Mouse (Mus musculus): ENCODE measurements around the gene Fam189a1.

Fam189a1 gene

GRCm38 (mm10) chr7:64821081-64821480 is 335.3 kb downstream of the Fam189a1 start:
- DNase-seq (ENCODE audit: low spot score in 2 of 2): no peak

- DNase-seq (ENCODE audit: low spot score in 2 of 2): no peak
Measured at GRCm38 (mm10) chr7:64819683-64820082, 336.7 kb downstream of the Fam189a1 start.

GRCm38 (mm10) chr7:64808876-64809275 is 347.5 kb downstream of the Fam189a1 start:
- no peak for DNase-seq (ENCODE audit: low spot score in 2 of 2)

DNA sequence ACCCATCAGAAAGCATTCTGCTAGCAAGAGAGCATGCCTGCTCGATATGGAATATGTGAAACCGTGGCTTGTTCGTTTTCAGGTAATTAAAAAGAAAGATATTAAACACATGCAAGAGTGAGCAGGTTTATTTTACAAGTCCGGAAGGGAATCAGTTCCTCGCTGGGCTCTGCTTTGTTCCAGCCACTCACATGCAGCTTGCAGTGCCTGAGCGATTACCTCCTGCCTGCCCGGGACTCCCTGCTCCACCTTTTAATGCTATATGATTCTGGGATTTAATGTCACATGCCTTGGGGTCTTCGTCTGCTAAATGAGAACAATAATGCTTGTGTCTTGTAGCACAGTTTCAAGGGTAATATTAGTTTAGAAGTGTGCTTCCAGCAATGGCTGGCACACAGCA is 351.3 kb downstream of the Fam189a1 start:
- DNase-seq (ENCODE audit: low spot score in 2 of 2): no peak

DNA sequence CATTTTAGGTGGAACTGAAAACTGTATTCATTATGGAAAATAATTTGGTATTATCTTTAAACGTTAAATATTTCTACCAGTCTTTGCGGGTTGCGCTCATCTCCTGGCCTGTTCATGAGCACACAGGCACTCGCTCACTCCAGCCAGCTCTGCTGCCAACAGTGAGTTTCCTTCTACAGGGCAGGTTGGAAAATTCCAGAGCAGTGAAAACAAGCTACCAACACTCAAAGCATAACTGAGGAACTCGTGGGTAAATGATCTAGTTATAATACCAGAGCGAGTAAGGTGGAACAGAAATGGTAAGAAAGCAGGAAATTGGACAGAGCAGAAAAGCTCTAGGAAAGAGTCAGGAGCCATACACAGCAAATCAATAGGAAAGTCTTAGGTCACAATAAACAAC is 360.8 kb downstream of the Fam189a1 start:
- DNase-seq (ENCODE audit: low spot score in 2 of 2): no peak

- DNase-seq (ENCODE audit: low spot score in 2 of 2): no peak
Measured at GRCm38 (mm10) chr7:64792031-64792430, 364.3 kb downstream of the Fam189a1 start.

DNA sequence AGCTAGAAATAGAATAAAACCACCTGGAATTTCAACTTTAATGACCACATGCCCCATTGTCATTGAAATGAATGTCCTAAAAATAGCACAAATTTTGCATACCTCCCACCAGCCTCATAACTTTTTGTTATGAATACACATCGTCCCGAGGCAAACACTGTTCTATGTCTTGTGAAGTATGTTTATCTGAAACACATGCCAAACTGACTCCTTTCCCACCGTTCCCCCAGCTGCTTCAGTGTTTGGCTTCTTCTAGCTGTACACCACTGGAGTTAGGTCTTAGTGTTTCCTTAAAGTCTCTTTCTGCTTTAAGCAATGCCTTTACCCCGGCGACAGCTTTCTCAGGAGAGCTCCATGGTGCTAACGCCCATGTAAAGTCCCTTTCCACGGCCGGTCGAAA is 365.2 kb downstream of the Fam189a1 start:
- no peak for DNase-seq (ENCODE audit: low spot score in 2 of 2)

- DNase-seq (ENCODE audit: low spot score in 2 of 2): no peak
Measured at GRCm38 (mm10) chr7:64785040-64785439, 371.3 kb downstream of the Fam189a1 start.

- peak in 1 of 2 experiments; percentile 36 for DNase-seq (ENCODE audit: low spot score in 2 of 2)
Measured at GRCm38 (mm10) chr7:64779501-64779900, 376.9 kb downstream of the Fam189a1 start.

DNA sequence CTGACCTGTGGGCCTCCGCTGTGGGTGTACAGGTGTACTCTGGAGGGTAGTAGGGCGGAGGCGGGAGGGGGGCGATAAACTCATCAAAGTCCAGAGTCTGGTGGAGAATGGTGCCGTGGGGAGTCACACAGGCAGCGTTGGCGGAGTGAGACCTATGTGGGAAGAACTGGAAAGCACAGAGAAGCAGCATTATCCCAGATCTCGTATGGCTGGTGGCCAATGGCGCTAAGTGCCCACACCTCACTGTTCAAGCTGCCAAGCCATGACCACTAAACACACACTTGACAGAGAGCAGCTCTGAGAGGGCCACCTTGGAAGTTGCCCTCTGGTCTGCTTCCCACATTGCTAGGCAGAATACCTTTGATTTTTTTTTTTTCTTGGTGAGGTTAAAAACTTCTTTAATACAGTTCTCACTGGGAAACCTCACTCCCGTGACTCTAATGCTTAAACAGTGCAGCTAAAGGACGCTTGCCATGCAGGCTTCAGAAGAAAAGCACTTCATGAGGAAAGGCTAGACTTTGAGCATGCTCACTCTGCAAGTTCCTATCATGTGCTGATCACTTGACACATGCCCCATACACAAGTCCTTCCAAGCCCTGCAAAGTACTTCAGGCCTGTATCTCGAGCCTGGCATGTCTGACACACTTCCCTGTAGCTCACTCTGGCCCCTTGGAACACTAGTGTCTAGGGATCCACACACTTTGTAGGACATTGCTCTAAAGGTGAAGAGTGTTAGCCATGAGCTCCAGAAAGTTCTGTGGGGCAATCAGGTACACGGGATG is 379.5 kb downstream of the Fam189a1 start:
- no peak for DNase-seq (ENCODE audit: low spot score in 2 of 2)

DNA sequence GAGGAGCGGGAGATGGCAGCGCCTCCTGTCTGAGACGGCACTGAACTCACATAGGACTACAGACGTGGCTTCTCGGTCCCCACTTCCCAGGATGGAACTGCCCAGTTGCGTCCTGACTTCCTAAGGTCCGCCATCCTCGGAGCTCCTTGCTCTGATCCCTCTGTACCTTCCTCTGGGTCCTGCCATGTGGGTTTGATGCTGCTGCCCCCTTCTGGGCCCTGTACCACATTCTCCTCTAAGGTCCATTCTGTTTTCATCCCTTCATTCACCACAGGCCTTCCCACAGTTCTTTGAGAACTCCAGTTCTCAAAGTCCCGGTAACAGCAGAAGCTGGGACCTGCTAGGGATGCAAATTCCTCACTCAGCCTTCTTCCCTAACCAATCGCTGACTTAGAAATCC is 382.9 kb downstream of the Fam189a1 start:
- DNase-seq (ENCODE audit: low spot score in 2 of 2): no peak

- DNase-seq (ENCODE audit: low spot score in 2 of 2): no peak
Measured at GRCm38 (mm10) chr7:64770779-64771390, 385.5 kb downstream of the Fam189a1 start.

- DNase-seq (ENCODE audit: low spot score in 2 of 2): no peak
Measured at GRCm38 (mm10) chr7:64769768-64770167, 386.6 kb downstream of the Fam189a1 start.

DNA sequence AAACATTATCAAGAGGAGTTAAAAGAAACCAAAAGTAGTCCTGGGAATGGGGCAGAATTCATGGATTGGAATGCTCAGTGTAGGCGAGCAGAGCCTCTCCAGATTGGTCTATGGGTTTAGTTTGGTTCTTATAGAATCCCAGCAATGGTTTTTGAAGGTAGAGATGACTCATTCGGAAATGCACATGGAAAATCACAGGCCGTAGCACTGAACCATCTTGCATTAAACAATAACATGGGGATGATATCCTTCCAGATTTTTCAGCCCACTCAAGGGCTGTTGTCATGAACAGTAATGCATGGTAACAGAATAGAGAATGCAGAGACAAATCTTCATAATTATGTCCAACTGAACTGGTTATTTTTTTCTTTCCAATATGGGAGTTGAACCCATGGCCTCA is 390.8 kb downstream of the Fam189a1 start:
- DNase-seq (ENCODE audit: low spot score in 2 of 2): no peak

GRCm38 (mm10) chr7:64755141-64755540 is 401.2 kb downstream of the Fam189a1 start:
- DNase-seq (ENCODE audit: low spot score in 2 of 2): no peak

DNA sequence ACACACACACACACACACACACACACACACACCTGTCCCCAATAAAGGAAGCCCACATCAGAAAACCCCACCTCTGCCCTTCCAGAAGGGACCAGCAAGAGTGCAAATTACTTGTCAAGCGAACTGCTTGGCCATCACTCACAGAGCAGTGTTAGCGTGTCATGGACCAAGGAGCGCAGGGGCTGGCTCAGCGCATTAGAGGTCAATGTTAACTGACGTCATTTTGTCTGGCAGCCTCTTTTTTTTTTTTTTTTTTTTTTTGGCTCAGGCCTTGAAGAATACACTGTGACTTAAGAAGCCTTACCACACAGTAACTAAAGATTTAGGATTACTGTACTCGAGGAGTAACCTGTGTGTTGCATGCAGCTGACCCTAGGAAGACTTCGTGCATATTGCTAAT is 402.2 kb downstream of the Fam189a1 start:
- DNase-seq (ENCODE audit: low spot score in 2 of 2): no peak

DNA sequence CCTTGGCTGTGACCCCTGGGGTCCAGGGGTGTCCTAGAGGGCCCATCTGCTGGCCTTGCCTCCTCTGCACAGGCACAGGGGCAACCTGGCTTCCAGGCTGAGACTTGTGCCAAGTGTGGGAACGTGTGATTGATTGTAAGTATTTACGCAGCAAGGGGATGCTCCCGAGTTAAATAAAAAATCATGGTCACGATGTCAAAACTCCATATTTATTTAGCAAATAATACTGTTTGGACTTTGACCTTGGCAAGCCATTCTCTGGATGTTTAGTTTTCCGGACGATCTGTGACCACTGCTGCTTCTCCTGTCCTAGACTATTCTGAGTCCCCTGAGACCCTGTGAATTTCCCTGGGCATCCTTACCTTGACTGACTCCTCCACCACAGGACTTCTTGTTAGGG is 402.7 kb downstream of the Fam189a1 start:
- no peak for DNase-seq (ENCODE audit: low spot score in 2 of 2)

DNA sequence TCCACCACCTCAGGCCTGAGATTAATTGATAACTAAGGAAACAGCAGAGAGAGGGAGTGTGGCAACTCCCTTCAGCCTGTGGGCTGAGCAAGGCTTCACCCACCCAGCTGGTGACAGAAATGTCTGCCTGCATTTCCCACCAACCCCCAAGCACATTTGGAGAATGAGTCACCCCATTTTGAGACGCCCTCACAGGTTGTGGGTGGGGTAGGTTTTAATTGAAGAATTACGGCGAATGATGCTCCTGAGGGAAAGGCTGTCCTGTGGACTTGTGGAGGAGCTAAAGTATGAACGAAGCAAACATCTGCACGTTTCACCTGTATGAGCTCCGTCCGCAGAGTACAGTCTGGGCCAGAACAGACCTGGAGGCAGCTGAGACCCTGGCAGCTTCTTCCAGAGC is 404.2 kb downstream of the Fam189a1 start:
- DNase-seq (ENCODE audit: low spot score in 2 of 2): no peak

DNA sequence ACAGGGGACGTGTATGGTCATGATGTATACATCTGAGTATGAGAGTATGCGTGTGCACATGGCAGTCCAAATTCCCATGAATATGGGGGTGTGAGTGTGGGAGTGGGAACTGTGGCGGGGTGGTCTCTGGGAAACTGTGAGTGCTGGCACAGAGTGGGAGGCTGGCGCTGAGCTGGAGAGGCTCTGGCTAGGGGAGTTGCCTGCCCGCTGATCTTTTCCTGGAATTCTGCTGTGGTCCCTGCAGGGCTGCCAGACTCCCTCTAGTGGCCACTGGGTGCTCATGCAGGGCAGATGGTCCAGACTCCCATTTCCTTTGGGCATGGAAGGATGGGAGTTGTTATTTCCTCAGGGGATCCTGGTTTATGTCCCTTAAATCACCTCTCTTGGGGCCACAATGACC is 404.9 kb downstream of the Fam189a1 start:
- peak; percentile 65 to 68 for DNase-seq (ENCODE audit: low spot score in 2 of 2)

DNA sequence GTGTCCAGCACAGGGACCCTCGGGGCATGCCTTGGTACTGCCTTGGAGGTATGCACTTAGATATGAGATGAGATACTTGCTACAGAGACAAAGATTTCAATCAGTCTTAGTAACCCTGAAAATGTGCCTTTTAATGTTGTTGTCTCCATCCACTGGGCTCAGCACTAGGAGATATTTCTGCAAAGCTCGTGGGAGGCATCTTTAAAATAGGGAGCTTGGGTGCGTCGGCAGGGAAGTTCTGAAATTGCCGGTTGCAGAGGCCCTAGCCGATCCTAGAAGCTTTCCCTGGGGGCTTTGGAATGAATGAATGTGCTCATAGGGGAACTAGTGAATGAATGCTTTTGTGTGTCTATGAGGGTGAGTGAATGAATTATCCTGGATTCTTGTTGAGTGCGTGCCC is 412.8 kb downstream of the Fam189a1 start:
- no peak for DNase-seq (ENCODE audit: low spot score in 2 of 2)

DNA sequence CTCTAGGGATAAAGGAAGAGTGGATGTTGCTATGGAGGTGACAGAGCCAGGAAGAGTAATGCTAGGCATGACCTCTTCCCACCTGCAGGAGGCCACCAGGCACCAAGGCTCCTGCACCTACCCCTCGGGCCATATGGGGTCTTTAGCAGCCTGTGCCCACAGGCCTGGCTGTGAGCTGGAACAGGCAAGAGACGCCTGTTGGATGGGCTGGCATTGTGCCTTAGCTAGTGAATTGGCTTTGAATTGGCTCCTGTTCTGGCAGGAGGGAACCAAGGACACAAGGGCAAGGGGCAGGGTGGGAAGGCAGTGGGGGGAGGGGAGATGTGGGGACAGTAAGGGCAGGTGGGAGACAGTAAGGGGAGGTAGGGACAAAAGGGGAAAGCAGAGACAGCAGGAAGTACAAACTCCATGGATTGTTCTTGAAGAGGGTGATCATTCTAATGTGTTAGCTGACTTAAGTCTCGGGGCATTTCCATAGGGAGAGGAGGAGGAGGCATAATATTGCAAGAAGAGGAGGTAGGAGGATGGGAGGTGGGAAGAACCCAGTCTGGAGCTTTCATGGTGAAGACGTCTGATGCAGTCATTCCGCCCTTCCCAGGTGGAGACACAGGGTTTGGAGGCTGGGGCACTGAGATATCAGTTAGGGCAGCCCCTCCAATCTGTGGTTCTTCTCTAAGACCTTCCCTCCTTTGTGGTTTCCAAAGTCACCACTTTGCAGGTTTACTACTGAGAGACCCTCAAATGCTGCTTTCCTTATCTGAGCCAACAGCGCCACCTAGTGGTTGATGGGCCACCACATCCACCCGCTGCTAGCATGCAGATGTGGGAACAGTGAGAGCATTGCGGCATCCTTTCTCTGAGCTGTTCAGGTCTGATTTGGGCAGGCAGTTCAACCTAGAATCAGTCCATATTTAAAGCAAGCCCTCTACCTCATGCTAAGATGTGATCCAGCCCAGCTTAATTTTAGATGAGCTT is 414.8 kb downstream of the Fam189a1 start:
- peak; percentile 77 to 87 for DNase-seq (ENCODE audit: low spot score in 2 of 2)

DNA sequence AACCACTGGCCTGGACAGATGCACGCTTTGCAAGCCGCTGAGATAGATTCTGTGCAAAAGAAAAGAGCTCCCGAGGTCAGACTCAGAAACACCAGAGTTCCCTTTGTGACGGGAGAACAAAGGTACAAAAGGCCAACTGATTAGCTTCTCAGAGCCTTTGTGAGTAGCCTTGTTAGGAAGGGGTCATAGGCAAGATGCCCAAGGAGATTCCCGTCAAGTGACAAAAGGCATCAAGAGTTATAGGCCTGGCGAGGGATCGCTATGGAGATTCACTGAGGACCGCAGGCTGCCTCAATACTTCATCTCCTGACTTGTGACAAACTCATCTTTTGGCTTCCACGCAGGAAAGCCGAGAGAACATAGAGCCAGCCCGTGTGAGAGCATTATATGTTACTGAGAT is 417.2 kb downstream of the Fam189a1 start:
- no peak for DNase-seq (ENCODE audit: low spot score in 2 of 2)

Data from frontal cortex, postnatal 10 days (tissue).